Mouse (Mus musculus) hindbrain, embryonic 16.5 days (tissue): ENCODE data around the gene Ascc1. TPM values are rescaled to one million over a fixed set of nuclear protein-coding genes. Genes with fewer than 3 reads are reported as not detected.
"Not testable (repeated sequence)": the region's sequence is repeated elsewhere in the genome, so short reads cannot be mapped to it uniquely, and the experiment has no call there.

Experiments used
- ATAC-seq: fragments of 200-750 bp; cut with Nextera tagmentation; 2 replicates; pipeline ENCODE4 v1.8.0; 2017; ENCODE audit warnings: moderate TSS enrichment, moderate library complexity
- H3K27ac ChIP-seq: fragments of 300-500 bp; sonication (generic); 2 replicates; pipeline ENCODE4 v1.5.1; 2014; ENCODE audit warnings: low read depth, mild to moderate bottlenecking, control low read depth, low read length, moderate library complexity
- H3K27me3 ChIP-seq: fragments of 300-500 bp; sonication (generic); replicated peaks from 2 replicates; pipeline ENCODE4 v1.6.1; 2014; ENCODE audit warnings: low read length; ENCODE audit not compliant: control insufficient read depth, insufficient read depth
- H3K36me3 ChIP-seq: fragments of 300-500 bp; sonication (generic); 2 replicates; pipeline ENCODE4 v1.6.1; 2014; ENCODE audit warnings: mild to moderate bottlenecking, low read length, moderate library complexity, mixed read lengths; ENCODE audit not compliant: control insufficient read depth, insufficient read depth
- H3K4me1 ChIP-seq: fragments of 300-500 bp; sonication (generic); 2 replicates; pipeline ENCODE4 v1.6.1; 2014; ENCODE audit warnings: low read depth, low read length; ENCODE audit not compliant: control insufficient read depth, insufficient read depth
- H3K4me2 ChIP-seq: fragments of 300-500 bp; sonication (generic); 2 replicates; pipeline ENCODE4 v1.6.1; 2014; ENCODE audit warnings: mild to moderate bottlenecking, low read length, control low read depth, moderate library complexity
- H3K4me3 ChIP-seq: fragments of 300-500 bp; sonication (generic); 2 replicates; pipeline ENCODE4 v1.5.1; 2014; ENCODE audit warnings: mild to moderate bottlenecking, low read length, control low read depth, moderate library complexity
- H3K9ac ChIP-seq: fragments of 300-500 bp; sonication (generic); 2 replicates; pipeline ENCODE4 v1.6.1; 2014; ENCODE audit warnings: low read depth, mild to moderate bottlenecking, control low read depth, low read length, moderate library complexity
- H3K9me3 ChIP-seq: fragments of 300-500 bp; sonication (generic); 2 replicates; pipeline ENCODE4 v1.6.1; 2014; ENCODE audit warnings: mild to moderate bottlenecking, low read length, moderate library complexity; ENCODE audit not compliant: control insufficient read depth
- WGBS: fragments of 180-500 bp; shearing (Covaris S2); extraction: QIAGEN DNeasy Blood & Tissue Kit; methylation state at CpG from one replicate; pipeline ENCODE4 v1.1.7; 2014; 5-methylcytosine and 5-hydroxymethylcytosine counted together
- polyA plus RNA-seq: library from polyadenylated mRNA; unstranded; fragments of >200 nt; fragmentation: Nextera tagmentation; extraction: Ambion mirVana; gene quantifications from 2 replicates; pipeline ENCODE4 v1.2.1, GENCODE M21; 2015

Gene Ascc1
- polyA plus RNA-seq, 1 experiment from 2014 or later = 48.3 TPM

- WGBS = 85% methylated on average over 9 of the region's 9 CpGs
- ATAC-seq = no peak
- Histone ChIP-seq H3K4me2 (no peak overlapping the region), H3K36me3 (no peaks in the 10 kb centered on the region), H3K27me3 (no peaks in the 10 kb centered on the region), H3K27ac (no peak overlapping the region), H3K9ac (no peak overlapping the region), H3K4me3 (no peak overlapping the region), H3K4me1 (peaks cover 8% of the 10 kb centered on the region), H3K9me3 (no peaks in the 10 kb centered on the region)
These were observed 20.8 kb upstream of the Ascc1 start for GRCm38 (mm10) chr10:59981792-59982191.

- Histone ChIP-seq H3K27me3 (no peaks in the 10 kb centered on the region), H3K4me2 (no peak overlapping the region), H3K4me1 (peaks cover 8% of the 10 kb centered on the region), H3K9ac (no peak overlapping the region), H3K36me3 (no peaks in the 10 kb centered on the region), H3K4me3 (no peak overlapping the region), H3K27ac (no peak overlapping the region), H3K9me3 (no peaks in the 10 kb centered on the region)
- no peak for ATAC-seq
- 91% methylated on average over 12 of the region's 12 CpGs for WGBS
These were observed 20.2 kb upstream of the Ascc1 start for GRCm38 (mm10) chr10:59982379-59982873.

- H3K27ac ChIP-seq = no peak overlapping the region
- H3K4me2 ChIP-seq = no peak overlapping the region
- H3K9me3 ChIP-seq = no peaks in the 10 kb centered on the region
- WGBS = 62% methylated on average over 4 of the region's 4 CpGs
- H3K4me1 ChIP-seq = no peaks in the 10 kb centered on the region
- H3K36me3 ChIP-seq = peaks cover 25% of the 10 kb centered on the region
- no peak overlapping the region for H3K9ac ChIP-seq
- no peak for ATAC-seq
- H3K4me3 ChIP-seq = no peak overlapping the region
- no peaks in the 10 kb centered on the region for H3K27me3 ChIP-seq
These were observed 14.6 kb upstream of the Ascc1 start for GRCm38 (mm10) chr10:59988036-59988435.

- Histone ChIP-seq H3K36me3 (peaks cover 27% of the 10 kb centered on the region), H3K9me3 (no peaks in the 10 kb centered on the region), H3K4me3 (no peak overlapping the region), H3K27me3 (no peaks in the 10 kb centered on the region), H3K9ac (no peak overlapping the region), H3K4me1 (no peaks in the 10 kb centered on the region), H3K4me2 (no peak overlapping the region), H3K27ac (no peak overlapping the region)
- no peak for ATAC-seq
- 99% methylated on average over 9 of the region's 9 CpGs for WGBS
These were observed 12.2 kb upstream of the Ascc1 start for GRCm38 (mm10) chr10:59990393-59990792.

- ATAC-seq = no peak
- H3K4me3 ChIP-seq = no peak overlapping the region
- H3K4me2 ChIP-seq = no peak overlapping the region
- no peak overlapping the region for H3K27ac ChIP-seq
- H3K27me3 ChIP-seq = no peaks in the 10 kb centered on the region
- H3K9ac ChIP-seq = no peak overlapping the region
- H3K9me3 ChIP-seq = no peaks in the 10 kb centered on the region
- H3K4me1 ChIP-seq = no peaks in the 10 kb centered on the region
- WGBS = 79% methylated on average over 9 of the region's 9 CpGs
- H3K36me3 ChIP-seq = peaks cover 33% of the 10 kb centered on the region
These were observed 11.2 kb upstream of the Ascc1 start for GRCm38 (mm10) chr10:59991262-59991880.

GRCm38 (mm10) chr10:59992024-59992423 lies 10.6 kb upstream of the Ascc1 start:
- H3K36me3 ChIP-seq = peaks cover 33% of the 10 kb centered on the region
- WGBS = 89% methylated on average over 8 of the region's 8 CpGs
- H3K9me3 ChIP-seq = no peaks in the 10 kb centered on the region
- H3K9ac ChIP-seq = no peak overlapping the region
- H3K27ac ChIP-seq = no peak overlapping the region
- no peak overlapping the region for H3K4me2 ChIP-seq
- no peak overlapping the region for H3K4me3 ChIP-seq
- H3K27me3 ChIP-seq = no peaks in the 10 kb centered on the region
- no peaks in the 10 kb centered on the region for H3K4me1 ChIP-seq
- ATAC-seq = 0 out of 2 replicates have a peak, but pooled peaks have one; percentile 14

GRCm38 (mm10) chr10:59993813-59994212 lies 8.8 kb upstream of the Ascc1 start:
- peaks cover 26% of the 10 kb centered on the region for H3K36me3 ChIP-seq
- H3K4me1 ChIP-seq, H3K27ac ChIP-seq, H3K27me3 ChIP-seq, ATAC-seq, H3K9ac ChIP-seq, H3K4me3 ChIP-seq, H3K9me3 ChIP-seq, H3K4me2 ChIP-seq: not testable (repeated sequence)
- WGBS = 93% methylated on average over 2 of the region's 3 CpGs

GRCm38 (mm10) chr10:59995889-59996288 lies 6.7 kb upstream of the Ascc1 start:
- H3K4me3 ChIP-seq = no peak overlapping the region
- ATAC-seq = no peak
- H3K27me3 ChIP-seq = no peaks in the 10 kb centered on the region
- H3K36me3 ChIP-seq = peaks cover 8% of the 10 kb centered on the region; the same call in 1 of the 2 replicates
- peaks cover under 1% of the 10 kb centered on the region; the same call in 1 of the 2 replicates for H3K4me1 ChIP-seq
- no peak overlapping the region for H3K9ac ChIP-seq
- H3K27ac ChIP-seq = no peak overlapping the region
- H3K4me2 ChIP-seq = no peak overlapping the region
- WGBS = 92% methylated on average over 6 of the region's 6 CpGs
- no peaks in the 10 kb centered on the region for H3K9me3 ChIP-seq

- Histone ChIP-seq H3K4me1 (peaks cover 10% of the 10 kb centered on the region), H3K9ac (no peak overlapping the region), H3K4me3 (no peak overlapping the region), H3K27ac (no peak overlapping the region), H3K4me2 (no peak overlapping the region), H3K9me3 (no peaks in the 10 kb centered on the region), H3K27me3 (no peaks in the 10 kb centered on the region), H3K36me3 (peaks cover 8% of the 10 kb centered on the region; the same call in 1 of the 2 replicates)
- ATAC-seq = no peak
- WGBS = 15% methylated on average over 7 of the region's 7 CpGs
These were observed 5.0 kb upstream of the Ascc1 start for GRCm38 (mm10) chr10:59997591-59997990.
